Mouse (Mus musculus) adrenal gland, postnatal 36 days (tissue): ENCODE results near the gene Ros1. TPM values are rescaled to one million over a fixed set of nuclear protein-coding genes. Genes with fewer than 3 reads are reported as not detected.

Experiments used
- DNase-seq, 2 experiments: peaks; one replicate each; pipeline ENCODE4 v3.0.0; 2021; ENCODE audit warnings: mixed read lengths in 1 of 2
- long read RNA-seq, 2 experiments: library from polyadenylated mRNA; stranded (forward); transcript quantifications; one replicate each; pipeline ENCODE4 v2.0.0; 2021; ENCODE audit warnings: borderline sequencing depth in 2 of 2
- total RNA-seq, 2 experiments: library from RNA; stranded (reverse); gene quantifications; 2 replicates each; pipeline ENCODE4 v1.2.3; 2021

Gene Ros1
- under 1 TPM in 1 of 2 experiments, not detected in 1; 0.03 TPM for total RNA-seq
- long read RNA-seq, experiment 1 = 0 reads
- long read RNA-seq, experiment 2 = 0 reads

GRCm38 (mm10) chr10:52194957-52195852, at the start of gene Ros1:
Gene Ros1 (minus strand): TSS chr10:52195244.
- DNase-seq = no peak

- no peak for DNase-seq
Observed at GRCm38 (mm10) chr10:52242680-52243323, 47.8 kb upstream of the Ros1 start.

GRCm38 (mm10) chr10:52242015-52242414, 47.0 kb upstream of the Ros1 start:
- DNase-seq = no peak

GRCm38 (mm10) chr10:52235461-52235860, 40.4 kb upstream of the Ros1 start:
- no peak for DNase-seq

GRCm38 (mm10) chr10:52234654-52234981, 39.6 kb upstream of the Ros1 start:
- DNase-seq = no peak

GRCm38 (mm10) chr10:52233969-52234653, 39.1 kb upstream of the Ros1 start:
- peak; percentile 50 to 53 for DNase-seq

GRCm38 (mm10) chr10:52233301-52233968, 38.4 kb upstream of the Ros1 start, which contains the start of gene Dcbld1:
Gene Dcbld1 (plus strand): TSS chr10:52233619.
- DNase-seq = peak; percentile 69 to 78

- DNase-seq = peak; percentile 47 to 49
Observed at GRCm38 (mm10) chr10:52232196-52233176, 37.4 kb upstream of the Ros1 start.

GRCm38 (mm10) chr10:52219600-52219999, 24.6 kb upstream of the Ros1 start:
- DNase-seq = no peak

- no peak for DNase-seq
Observed at GRCm38 (mm10) chr10:52217564-52217934, 22.5 kb upstream of the Ros1 start.

- peak; percentile 67 to 74 for DNase-seq
Observed at GRCm38 (mm10) chr10:52216797-52217563, 21.9 kb upstream of the Ros1 start.

GRCm38 (mm10) chr10:52215267-52215818, 20.3 kb upstream of the Ros1 start:
- no peak for DNase-seq

GRCm38 (mm10) chr10:52204006-52204405, 9.0 kb upstream of the Ros1 start:
- no peak for DNase-seq

- DNase-seq = no peak
Observed at GRCm38 (mm10) chr10:52185900-52186299, 9.1 kb downstream of the Ros1 start.

- no peak for DNase-seq
Observed at GRCm38 (mm10) chr10:52182878-52183277, 12.2 kb downstream of the Ros1 start.

GRCm38 (mm10) chr10:52174376-52174775, 20.7 kb downstream of the Ros1 start:
- DNase-seq = no peak

- DNase-seq = peak in 1 of 2 experiments; percentile 2
Observed at GRCm38 (mm10) chr10:52170489-52170888, 24.6 kb downstream of the Ros1 start.

- no peak for DNase-seq
Observed at GRCm38 (mm10) chr10:52169841-52170240, 25.2 kb downstream of the Ros1 start.

GRCm38 (mm10) chr10:52165376-52165775, 29.7 kb downstream of the Ros1 start:
- no peak for DNase-seq

GRCm38 (mm10) chr10:52160604-52161003, 34.4 kb downstream of the Ros1 start:
- no peak for DNase-seq
